ENCODE assay signal across 16 mouse cellular contexts in genomic region chr2:114938416-114939147, GRCm38 (mm10).
DNase-seq lines count a peak whose midpoint lies in the region; ATAC-seq and TF ChIP-seq lines count a peak whose summit lies in the region.
"Had no signal": no experiment of that assay in that cellular context is flagged by ENCODE, and none has a peak within 500 bp of the region (broad histone marks: within the 10 kb centered on the region; RNA-seq: fewer than 3 reads in every experiment).

No protein-coding gene starts in this region.

- no peak for TF ChIP-seq POLR2A in kidney, adult 2 months (IDR thresholded peaks at IDR 0.05; ENCODE audit: low read depth, low read length)

- no peak for TF ChIP-seq CTCF in kidney, adult 2 months (conservative IDR thresholded peaks at IDR 0.05; ENCODE audit: insufficient read depth, insufficient read length, low read depth, low read length)

- no peak for DNase-seq in forebrain, embryonic 10.5 days (ENCODE audit: extremely low spot score, low spot score)
- peak; percentile 28 for DNase-seq in kidney, postnatal 10 days
- no peak for DNase-seq in kidney, adult 2 months
- peak; percentile 45 for DNase-seq in midbrain, embryonic 11.5 days (ENCODE audit: low spot score, missing footprints)
- DNase-seq in ovary, postnatal 36 days (ENCODE audit: low spot score) = no peak
- DNase-seq: B cell, adult 2 months; cerebellum, postnatal 36 days; gastrocnemius, adult 2 months; heart, adult 2 months; kidney, postnatal 14 days had no signal

- ATAC-seq in forebrain, embryonic 15.5 days (replicated peaks) = peak; percentile 87
- ATAC-seq in midbrain, embryonic 11.5 days (ENCODE audit: low FRiP score) = no peak
- ATAC-seq in midbrain, embryonic 16.5 days = no peak
- ATAC-seq in forebrain, embryonic 16.5 days = peak; percentile 92

- H3K9ac ChIP-seq in forebrain, embryonic 15.5 days (replicated peaks) = no peak overlapping the region
- H3K9ac ChIP-seq in midbrain, embryonic 11.5 days (ENCODE audit: low read length) = no peak overlapping the region
- H3K9ac ChIP-seq in midbrain, embryonic 16.5 days (ENCODE audit: low read depth, low read length) = no peak overlapping the region
- H3K9ac ChIP-seq in forebrain, embryonic 16.5 days (replicated peaks; ENCODE audit: low read depth, low read length) = no peak overlapping the region
- H3K9ac ChIP-seq: hindbrain, embryonic 12.5 days; limb, embryonic 13.5 days had no signal

- 38% methylated on average over 7 of the region's 7 CpGs for WGBS in forebrain, embryonic 15.5 days
- 80% methylated on average over 7 of the region's 7 CpGs for WGBS in forebrain, embryonic 10.5 days
- WGBS in kidney, adult 2 months = 63% methylated on average over 7 of the region's 7 CpGs
- 83% methylated on average over 7 of the region's 7 CpGs for WGBS in midbrain, embryonic 11.5 days
- 57% methylated on average over 7 of the region's 7 CpGs for WGBS in midbrain, embryonic 16.5 days
- 31% methylated on average over 7 of the region's 7 CpGs for WGBS in forebrain, embryonic 16.5 days

- no peak overlapping the region for H3K4me3 ChIP-seq in forebrain, embryonic 15.5 days
- no peak overlapping the region for H3K4me3 ChIP-seq in forebrain, embryonic 10.5 days
- no peak overlapping the region for H3K4me3 ChIP-seq in kidney, adult 2 months (ENCODE audit: insufficient read depth, low read depth, low read length)
- H3K4me3 ChIP-seq in midbrain, embryonic 11.5 days (ENCODE audit: low read depth, low read length) = no peak overlapping the region
- H3K4me3 ChIP-seq in midbrain, embryonic 16.5 days (ENCODE audit: low read depth, low read length) = no peak overlapping the region
- H3K4me3 ChIP-seq in forebrain, embryonic 16.5 days (replicated peaks; ENCODE audit: low read length) = no peak overlapping the region
- H3K4me3 ChIP-seq: gastrocnemius, adult 2 months; heart, adult 2 months; hindbrain, embryonic 12.5 days; left cerebral cortex, adult 2 months; limb, embryonic 13.5 days had no signal

- no peaks in the 10 kb centered on the region for H3K27me3 ChIP-seq in forebrain, embryonic 15.5 days
- no peaks in the 10 kb centered on the region for H3K27me3 ChIP-seq in forebrain, embryonic 10.5 days (ENCODE audit: poor library complexity, severe bottlenecking)
- H3K27me3 ChIP-seq in kidney, adult 2 months (replicated peaks; ENCODE audit: control insufficient read depth, insufficient read depth, low read length) = no peaks in the 10 kb centered on the region
- no peaks in the 10 kb centered on the region for H3K27me3 ChIP-seq in midbrain, embryonic 11.5 days (ENCODE audit: control insufficient read depth, insufficient read depth, low read length)
- no peaks in the 10 kb centered on the region for H3K27me3 ChIP-seq in midbrain, embryonic 16.5 days (ENCODE audit: control insufficient read depth, insufficient read depth, low read depth, low read length)
- H3K27me3 ChIP-seq in forebrain, embryonic 16.5 days (replicated peaks; ENCODE audit: control insufficient read depth, insufficient read depth, low read length) = no peaks in the 10 kb centered on the region
- H3K27me3 ChIP-seq: hindbrain, embryonic 12.5 days had no signal

- 0 out of 2 replicates have a peak overlapping the region, but pooled peaks have one; percentile 9 for H3K27ac ChIP-seq in forebrain, embryonic 15.5 days (replicated peaks)
- H3K27ac ChIP-seq in forebrain, embryonic 10.5 days = no peak overlapping the region
- no peak overlapping the region for H3K27ac ChIP-seq in kidney, adult 2 months (ENCODE audit: insufficient read depth, low read depth, low read length)
- no peak overlapping the region for H3K27ac ChIP-seq in midbrain, embryonic 11.5 days (ENCODE audit: low read depth, low read length)
- H3K27ac ChIP-seq in midbrain, embryonic 16.5 days (ENCODE audit: low read length) = no peak overlapping the region
- peak overlapping the region; percentile 42; the same call in 1 of the 2 replicates for H3K27ac ChIP-seq in forebrain, embryonic 16.5 days (ENCODE audit: low read length)
- H3K27ac ChIP-seq: gastrocnemius, adult 2 months; heart, adult 2 months; hindbrain, embryonic 12.5 days; left cerebral cortex, adult 2 months; limb, embryonic 13.5 days had no signal

- H3K36me3 ChIP-seq in forebrain, embryonic 15.5 days = no peaks in the 10 kb centered on the region
- no peaks in the 10 kb centered on the region for H3K36me3 ChIP-seq in forebrain, embryonic 10.5 days (replicated peaks)
- no peaks in the 10 kb centered on the region for H3K36me3 ChIP-seq in kidney, adult 2 months (ENCODE audit: control insufficient read depth, insufficient read depth, low read length)
- H3K36me3 ChIP-seq in midbrain, embryonic 11.5 days (ENCODE audit: control insufficient read depth, insufficient read depth, low read length) = no peaks in the 10 kb centered on the region
- H3K36me3 ChIP-seq in midbrain, embryonic 16.5 days (ENCODE audit: control insufficient read depth, insufficient read depth, low read length) = no peaks in the 10 kb centered on the region
- H3K36me3 ChIP-seq in forebrain, embryonic 16.5 days (ENCODE audit: control insufficient read depth, insufficient read depth) = no peaks in the 10 kb centered on the region
- H3K36me3 ChIP-seq: hindbrain, embryonic 12.5 days; limb, embryonic 13.5 days had no signal

- H3K9me3 ChIP-seq in forebrain, embryonic 15.5 days = no peaks in the 10 kb centered on the region
- H3K9me3 ChIP-seq in forebrain, embryonic 10.5 days = no peaks in the 10 kb centered on the region
- no peaks in the 10 kb centered on the region for H3K9me3 ChIP-seq in midbrain, embryonic 11.5 days (ENCODE audit: control insufficient read depth, low read length)
- no peaks in the 10 kb centered on the region for H3K9me3 ChIP-seq in midbrain, embryonic 16.5 days (replicated peaks; ENCODE audit: control insufficient read depth, low read length, poor library complexity, severe bottlenecking)
- no peaks in the 10 kb centered on the region for H3K9me3 ChIP-seq in forebrain, embryonic 16.5 days (ENCODE audit: control insufficient read depth, low read length)
- H3K9me3 ChIP-seq: hindbrain, embryonic 12.5 days; limb, embryonic 13.5 days had no signal

- no peak overlapping the region for H3K4me2 ChIP-seq in forebrain, embryonic 15.5 days (replicated peaks)
- no peak overlapping the region for H3K4me2 ChIP-seq in midbrain, embryonic 11.5 days
- no peak overlapping the region for H3K4me2 ChIP-seq in midbrain, embryonic 16.5 days (ENCODE audit: low read length)
- H3K4me2 ChIP-seq in forebrain, embryonic 16.5 days (ENCODE audit: low read length) = no peak overlapping the region
- H3K4me2 ChIP-seq: hindbrain, embryonic 12.5 days; limb, embryonic 13.5 days had no signal

- peaks cover 15% of the 10 kb centered on the region for H3K4me1 ChIP-seq in forebrain, embryonic 15.5 days
- H3K4me1 ChIP-seq in forebrain, embryonic 10.5 days = no peaks in the 10 kb centered on the region
- H3K4me1 ChIP-seq in kidney, adult 2 months (ENCODE audit: control insufficient read depth, insufficient read depth, low read length) = no peaks in the 10 kb centered on the region
- no peaks in the 10 kb centered on the region for H3K4me1 ChIP-seq in midbrain, embryonic 11.5 days (ENCODE audit: control insufficient read depth, insufficient read depth, low read length)
- no peaks in the 10 kb centered on the region for H3K4me1 ChIP-seq in midbrain, embryonic 16.5 days (ENCODE audit: control insufficient read depth, insufficient read depth, low read length)
- peaks cover 2% of the 10 kb centered on the region for H3K4me1 ChIP-seq in forebrain, embryonic 16.5 days (replicated peaks; ENCODE audit: control insufficient read depth, insufficient read depth, low read length)
- H3K4me1 ChIP-seq: hindbrain, embryonic 12.5 days; limb, embryonic 13.5 days had no signal

Comparison
In these comparisons a context has a peak if more than half of its experiments do, and no peak if none do; other contexts are left out.
1. H3K27ac ChIP-seq: peak in forebrain, embryonic 15.5 days (single experiment) and forebrain, embryonic 16.5 days (single experiment); none in forebrain, embryonic 10.5 days (single experiment), kidney, adult 2 months (single experiment), midbrain, embryonic 11.5 days (single experiment) and midbrain, embryonic 16.5 days (single experiment).
2. DNase-seq: peak in kidney, postnatal 10 days (single experiment) and midbrain, embryonic 11.5 days (single experiment); none in forebrain, embryonic 10.5 days (single experiment), kidney, adult 2 months (single experiment) and ovary, postnatal 36 days (single experiment).
3. ATAC-seq: peak in forebrain, embryonic 15.5 days (single experiment) and forebrain, embryonic 16.5 days (single experiment); none in midbrain, embryonic 11.5 days (single experiment) and midbrain, embryonic 16.5 days (single experiment).